Comparison of ENCODE assay signal across 9 mouse cellular contexts in the genomic region with DNA sequence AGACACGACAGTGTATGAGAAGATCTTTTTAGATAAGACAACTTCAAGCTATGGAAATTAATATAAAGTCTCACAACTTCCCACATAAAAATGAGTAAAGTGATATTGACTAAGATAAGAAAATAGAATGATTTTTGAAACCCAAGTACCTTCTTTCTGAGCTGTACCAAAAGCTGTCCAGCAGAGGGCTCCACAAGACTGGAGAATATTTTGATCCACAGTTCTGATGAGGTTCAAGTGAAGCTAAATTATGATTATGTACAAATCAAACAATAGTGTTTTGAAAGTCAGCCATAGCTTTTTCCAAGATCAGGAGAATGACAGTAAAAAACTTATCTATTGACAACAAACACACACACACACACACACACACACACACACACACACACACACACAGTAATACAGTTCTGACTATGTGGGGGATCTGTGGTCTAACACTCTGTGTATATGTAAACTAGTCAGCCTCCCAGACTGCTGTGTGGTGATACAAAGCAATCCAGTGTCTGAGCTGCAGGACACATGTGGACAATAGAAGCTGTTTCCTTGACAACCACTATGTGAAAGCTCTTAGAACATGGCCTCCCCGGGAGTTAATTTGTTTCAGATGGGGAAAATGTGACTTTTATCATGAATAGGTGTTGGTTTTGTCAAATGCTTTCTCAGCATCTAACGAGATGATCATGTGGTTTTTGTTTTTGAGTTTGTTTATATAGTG.
DNase-seq lines count a peak whose midpoint lies in the region; TF ChIP-seq lines count a peak whose summit lies in the region.
"Had no signal": no experiment of that assay in that cellular context is flagged by ENCODE, and none has a peak within 500 bp of the region (broad histone marks: within the 10 kb centered on the region; RNA-seq: fewer than 3 reads in every experiment).

No protein-coding gene starts in this region.

- peak; percentile 34 for TF ChIP-seq CTCF in left cerebral cortex, adult 2 months (IDR thresholded peaks at IDR 0.05)

- no peaks in the 10 kb centered on the region for H3K36me3 ChIP-seq in forebrain, embryonic 10.5 days (replicated peaks)
- no peaks in the 10 kb centered on the region for H3K36me3 ChIP-seq in limb, embryonic 10.5 days

- no peak overlapping the region for H3K4me3 ChIP-seq in left cerebral cortex, adult 2 months
- H3K4me3 ChIP-seq in forebrain, embryonic 10.5 days = no peak overlapping the region
- H3K4me3 ChIP-seq in limb, embryonic 10.5 days = no peak overlapping the region

- peaks cover 4% of the 10 kb centered on the region; the same call in 1 of the 2 replicates for H3K4me1 ChIP-seq in forebrain, embryonic 10.5 days
- no peaks in the 10 kb centered on the region for H3K4me1 ChIP-seq in limb, embryonic 10.5 days

- H3K9me3 ChIP-seq in forebrain, embryonic 10.5 days = no peaks in the 10 kb centered on the region
- H3K9me3 ChIP-seq in limb, embryonic 10.5 days (replicated peaks) = no peaks in the 10 kb centered on the region

- H3K27me3 ChIP-seq in forebrain, embryonic 10.5 days (ENCODE audit: poor library complexity, severe bottlenecking) = no peaks in the 10 kb centered on the region; the same call in 1 of the 2 replicates
- no peaks in the 10 kb centered on the region for H3K27me3 ChIP-seq in limb, embryonic 10.5 days (ENCODE audit: low read depth, poor library complexity, severe bottlenecking)

- DNase-seq in left cerebral cortex, adult 2 months (ENCODE audit: extremely low spot score in 1 of 2, low spot score in 2 of 2) = no peak
- DNase-seq in left cerebral cortex, adult 8-10 months (ENCODE audit: low spot score in 2 of 2) = no peak
- peak; percentile 40 for DNase-seq in forebrain, embryonic 10.5 days (ENCODE audit: extremely low spot score, low spot score)
- DNase-seq in limb, embryonic 10.5 days (ENCODE audit: low spot score) = peak; percentile 31
- peak; percentile 37 for DNase-seq in retina, postnatal 1 day
- DNase-seq in lung, postnatal 10 days = no peak
- DNase-seq in left cerebral cortex, adult 11 months (ENCODE audit: low spot score) = no peak
- no peak for DNase-seq in adrenal gland, adult (ENCODE audit: inconsistent age in 2 of 2, low spot score in 1 of 2)
- DNase-seq: heart, postnatal 4 days had no signal

- H3K27ac ChIP-seq in left cerebral cortex, adult 2 months = no peak overlapping the region
- no peak overlapping the region for H3K27ac ChIP-seq in forebrain, embryonic 10.5 days
- H3K27ac ChIP-seq in limb, embryonic 10.5 days = no peak overlapping the region

- whole genome bisulfite sequencing in forebrain, embryonic 10.5 days = 23% methylated on average over 3 of the region's 3 CpGs
- 50% methylated on average over 3 of the region's 3 CpGs for WGBS in limb, embryonic 10.5 days

- intact Hi-C loops in left cerebral cortex, adult 2 months (cut with DNase I) = no loop called here

Comparison
In these comparisons a context has a peak if more than half of its experiments do, and no peak if none do; other contexts are left out.
1. DNase-seq: peak in forebrain, embryonic 10.5 days (single experiment), limb, embryonic 10.5 days (single experiment) and retina, postnatal 1 day (single experiment); none in left cerebral cortex, adult 2 months (0 of 2), left cerebral cortex, adult 8-10 months (0 of 2), lung, postnatal 10 days (single experiment), left cerebral cortex, adult 11 months (single experiment) and adrenal gland, adult (0 of 2).